Mouse (Mus musculus) heart, embryonic 13.5 days (tissue): ENCODE data around the gene Tprn. TPM values are rescaled to one million over a fixed set of nuclear protein-coding genes. Genes with fewer than 3 reads are reported as not detected.
"Not testable (repeated sequence)": the region's sequence is repeated elsewhere in the genome, so short reads cannot be mapped to it uniquely, and the experiment has no call there.

Source experiments
- ATAC-seq: fragments of 200-750 bp; cut with Nextera tagmentation; 2 replicates; pipeline ENCODE4 v1.8.0; 2017; ENCODE audit warnings: moderate TSS enrichment; ENCODE audit not compliant: insufficient number of reproducible peaks, low FRiP score, low TSS enrichment; ENCODE audit errors: extremely low read depth
- H3K27ac ChIP-seq: fragments of 300-500 bp; sonication (generic); replicated peaks from 2 replicates; pipeline ENCODE4 v1.5.1; 2015; ENCODE audit warnings: moderate library complexity, mild to moderate bottlenecking, inconsistent platforms
- H3K27me3 ChIP-seq: fragments of 300-500 bp; sonication (generic); replicated peaks from 2 replicates; pipeline ENCODE4 v1.6.1; 2015; ENCODE audit warnings: mild to moderate bottlenecking, inconsistent platforms
- H3K36me3 ChIP-seq: fragments of 300-500 bp; sonication (generic); 2 replicates; pipeline ENCODE4 v1.6.1; 2015; ENCODE audit warnings: mild to moderate bottlenecking, inconsistent platforms
- H3K4me1 ChIP-seq: fragments of 300-500 bp; sonication (generic); 2 replicates; pipeline ENCODE4 v1.6.1; 2015; ENCODE audit warnings: inconsistent platforms
- H3K4me2 ChIP-seq: fragments of 300-500 bp; sonication (generic); 2 replicates; pipeline ENCODE4 v1.6.1; 2015; ENCODE audit warnings: inconsistent platforms, mild to moderate bottlenecking, moderate library complexity
- H3K4me3 ChIP-seq: fragments of 300-500 bp; sonication (generic); 2 replicates; pipeline ENCODE4 v1.5.1; 2015; ENCODE audit warnings: moderate library complexity, mild to moderate bottlenecking, inconsistent platforms
- H3K9ac ChIP-seq: fragments of 300-500 bp; sonication (generic); 2 replicates; pipeline ENCODE4 v1.6.1; 2015; ENCODE audit warnings: inconsistent platforms, mild to moderate bottlenecking, moderate library complexity
- H3K9me3 ChIP-seq: fragments of 300-500 bp; sonication (generic); 2 replicates; pipeline ENCODE4 v1.6.1; 2016; ENCODE audit warnings: inconsistent platforms
- WGBS: fragments of 180-500 bp; shearing (Covaris S2); methylation state at CpG from one replicate; pipeline ENCODE4 v1.1.7; 2015; ENCODE audit warnings: mixed read lengths; 5-methylcytosine and 5-hydroxymethylcytosine counted together
- polyA plus RNA-seq: library from polyadenylated mRNA; unstranded; fragments of >200 nt; fragmentation: Nextera tagmentation; extraction: Ambion mirVana; gene quantifications from 2 replicates; pipeline ENCODE4 v1.2.1, GENCODE M21; 2015

Gene Tprn
- polyA plus RNA-seq, 1 experiment from 2014 or later, result 4.3 TPM

GRCm38 (mm10) chr2:25256443-25257109 lies 5.8 kb upstream of the Tprn start:
- not testable (repeated sequence) for H3K27me3 ChIP-seq, H3K9me3 ChIP-seq, ATAC-seq
- peaks cover 18% of the 10 kb centered on the region for H3K36me3 ChIP-seq
- H3K4me2 ChIP-seq, result peak overlapping the region; percentile 94
- peak overlapping the region; percentile 89 for H3K9ac ChIP-seq
- H3K4me3 ChIP-seq, result peak overlapping the region; percentile 88
- peaks cover 21% of the 10 kb centered on the region for H3K4me1 ChIP-seq
- WGBS, result 54% methylated on average over 12 of the region's 12 CpGs
- peak overlapping the region; percentile 64 for H3K27ac ChIP-seq

- not testable (repeated sequence) for H3K4me2 ChIP-seq, ATAC-seq
- WGBS, result 74% methylated on average over 5 of the region's 5 CpGs
These were observed 5.2 kb upstream of the Tprn start for GRCm38 (mm10) chr2:25257250-25257649.

GRCm38 (mm10) chr2:25258887-25259286 lies 3.5 kb upstream of the Tprn start:
- Histone ChIP-seq H3K4me1 (peaks cover 34% of the 10 kb centered on the region), H3K9me3 (no peaks in the 10 kb centered on the region), H3K4me3 (no peak overlapping the region), H3K27me3 (peaks cover 7% of the 10 kb centered on the region), H3K27ac (no peak overlapping the region), H3K4me2 (no peak overlapping the region), H3K36me3 (no peaks in the 10 kb centered on the region), H3K9ac (no peak overlapping the region)
- ATAC-seq, result no peak
- WGBS, result 56% methylated on average over 2 of the region's 2 CpGs

More at GRCm38 (mm10) chr2:25257250-25257649, 5.2 kb upstream of the Tprn start:
- H3K27me3 ChIP-seq, H3K4me3 ChIP-seq, H3K9me3 ChIP-seq, H3K27ac ChIP-seq, H3K9ac ChIP-seq: not testable (repeated sequence)
- H3K36me3 ChIP-seq, result peaks cover 11% of the 10 kb centered on the region
- peaks cover 25% of the 10 kb centered on the region for H3K4me1 ChIP-seq

GRCm38 (mm10) chr2:25261870-25262269 lies 548 bp upstream of the Tprn start:
- Histone ChIP-seq H3K9ac (peak overlapping the region; percentile 74), H3K36me3 (no peaks in the 10 kb centered on the region), H3K27ac (peak overlapping the region; percentile 9; the same call in 1 of the 2 replicates), H3K4me2 (peak overlapping the region; percentile 100), H3K27me3 (peaks cover 19% of the 10 kb centered on the region), H3K4me3 (peak overlapping the region; percentile 86), H3K9me3 (no peaks in the 10 kb centered on the region), H3K4me1 (peaks cover 47% of the 10 kb centered on the region)
- WGBS, result 41% methylated on average over 12 of the region's 12 CpGs
- 0 out of 2 replicates have a peak, but pooled peaks have one; percentile 3 for ATAC-seq

- H3K36me3 ChIP-seq, result 0 out of 2 replicates have a peak, but pooled peaks cover 1% of the 10 kb centered on the region
- peaks cover 52% of the 10 kb centered on the region for H3K4me1 ChIP-seq
- H3K9ac ChIP-seq, result peak overlapping the region; percentile 86
- H3K4me2 ChIP-seq, result peak overlapping the region; percentile 100
- H3K27me3 ChIP-seq, result peaks cover 19% of the 10 kb centered on the region
- peak; percentile 1; the same call in 1 of the 2 replicates for ATAC-seq
- H3K4me3 ChIP-seq, result peak overlapping the region; percentile 86
- no peak overlapping the region for H3K27ac ChIP-seq
- WGBS, result under 1% methylated on average over 82 of the region's 82 CpGs
- H3K9me3 ChIP-seq, result no peaks in the 10 kb centered on the region
These were observed 591 bp downstream of the Tprn start for GRCm38 (mm10) chr2:25262795-25263622.

GRCm38 (mm10) chr2:25263623-25264285 lies 1.3 kb downstream of the Tprn start:
- Histone ChIP-seq H3K4me3 (peak overlapping the region; percentile 86), H3K4me1 (peaks cover 52% of the 10 kb centered on the region), H3K36me3 (0 out of 2 replicates have a peak, but pooled peaks cover 9% of the 10 kb centered on the region), H3K27ac (no peak overlapping the region), H3K9me3 (no peaks in the 10 kb centered on the region), H3K27me3 (peaks cover 19% of the 10 kb centered on the region), H3K4me2 (peak overlapping the region; percentile 100), H3K9ac (peak overlapping the region; percentile 86)
- no peak for ATAC-seq
- WGBS, result 19% methylated on average over 12 of the region's 12 CpGs

- peaks cover 52% of the 10 kb centered on the region for H3K4me1 ChIP-seq
- WGBS, result 69% methylated on average over 5 of the region's 5 CpGs
These were observed 1.9 kb downstream of the Tprn start for GRCm38 (mm10) chr2:25264286-25264660.

GRCm38 (mm10) chr2:25264851-25265250 lies 2.4 kb downstream of the Tprn start:
- ATAC-seq, result no peak
- Histone ChIP-seq H3K27ac (no peak overlapping the region), H3K4me3 (no peak overlapping the region), H3K36me3 (peaks cover 19% of the 10 kb centered on the region), H3K4me1 (peaks cover 52% of the 10 kb centered on the region), H3K27me3 (peaks cover 19% of the 10 kb centered on the region), H3K9me3 (no peaks in the 10 kb centered on the region), H3K4me2 (peak overlapping the region; percentile 100; the same call in 1 of the 2 replicates), H3K9ac (peak overlapping the region; percentile 34; the same call in 1 of the 2 replicates)
- WGBS, result 66% methylated on average over 3 of the region's 3 CpGs

More at GRCm38 (mm10) chr2:25264286-25264660, 1.9 kb downstream of the Tprn start:
- peaks cover 19% of the 10 kb centered on the region for H3K27me3 ChIP-seq
- H3K9ac ChIP-seq, result peak overlapping the region; percentile 86; the same call in 1 of the 2 replicates
- no peak overlapping the region for H3K27ac ChIP-seq
- no peaks in the 10 kb centered on the region for H3K9me3 ChIP-seq
- H3K36me3 ChIP-seq, result peaks cover 13% of the 10 kb centered on the region
- peak overlapping the region; percentile 86 for H3K4me3 ChIP-seq
- peak overlapping the region; percentile 100 for H3K4me2 ChIP-seq
- no peak for ATAC-seq

GRCm38 (mm10) chr2:25265897-25266656 lies 3.7 kb downstream of the Tprn start:
- Histone ChIP-seq H3K4me2 (peak overlapping the region; percentile 16), H3K9ac (peak overlapping the region; percentile 44)
- WGBS, result 60% methylated on average over 6 of the region's 6 CpGs

GRCm38 (mm10) chr2:25266720-25267119 lies 4.3 kb downstream of the Tprn start:
- Histone ChIP-seq H3K27ac (no peak overlapping the region), H3K4me2 (peak overlapping the region; percentile 16)

More at GRCm38 (mm10) chr2:25265897-25266656, 3.7 kb downstream of the Tprn start:
- H3K27me3 ChIP-seq, result peaks cover 19% of the 10 kb centered on the region
- ATAC-seq, result no peak
- peaks cover 31% of the 10 kb centered on the region for H3K36me3 ChIP-seq
- H3K4me1 ChIP-seq, result peaks cover 59% of the 10 kb centered on the region
- H3K9me3 ChIP-seq, result no peaks in the 10 kb centered on the region
- peak overlapping the region; percentile 4; the same call in 1 of the 2 replicates for H3K4me3 ChIP-seq
- H3K27ac ChIP-seq, result no peak overlapping the region

More at GRCm38 (mm10) chr2:25266720-25267119, 4.3 kb downstream of the Tprn start:
- Histone ChIP-seq H3K36me3 (peaks cover 31% of the 10 kb centered on the region), H3K4me1 (peaks cover 65% of the 10 kb centered on the region), H3K4me3 (no peak overlapping the region), H3K9ac (peak overlapping the region; percentile 44; the same call in 1 of the 2 replicates), H3K27me3 (peaks cover 19% of the 10 kb centered on the region), H3K9me3 (no peaks in the 10 kb centered on the region)
- no peak for ATAC-seq
- 30% methylated on average over 2 of the region's 2 CpGs for WGBS
